Mouse (Mus musculus): Measurements from ENCODE around the gene Lurap1. TPM values are rescaled to one million over a fixed set of nuclear protein-coding genes. Genes with fewer than 3 reads are reported as not detected.

The Lurap1 gene
- polyA plus RNA-seq, 1 experiment from 2014 or later: 2.2 TPM

DNA sequence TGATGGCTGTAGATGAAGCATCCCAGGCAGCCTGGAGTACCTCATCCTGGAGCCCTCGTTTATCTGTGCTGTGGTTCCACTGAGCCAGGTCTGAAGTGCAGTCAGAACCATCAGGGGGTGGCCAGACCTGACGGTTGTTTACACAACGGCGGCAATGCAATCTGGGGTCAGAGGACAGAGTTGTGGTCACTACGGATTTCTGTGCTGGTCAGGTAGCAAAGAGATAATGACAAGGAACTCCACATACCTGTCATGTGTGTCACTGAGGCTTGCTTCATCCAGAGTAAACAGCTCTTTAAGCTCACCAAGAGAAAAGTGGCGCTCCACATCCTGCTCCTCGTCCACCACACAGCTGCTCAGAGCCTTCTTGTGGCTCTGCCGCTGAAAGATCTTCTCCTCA is 53.9 kb downstream of the Lurap1 start:
- Histone ChIP-seq H3K27me3 (no peaks in the 10 kb centered on the region), H3K27ac (no peak overlapping the region), H3K36me3 (peaks cover 73% of the 10 kb centered on the region), H3K4me3 (no peak overlapping the region), H3K4me1 (replicated peaks) (no peaks in the 10 kb centered on the region), H3K9me3 (replicated peaks) (no peaks in the 10 kb centered on the region), H3K9ac (no peak overlapping the region), H3K4me2 (no peak overlapping the region)
- no peak for ATAC-seq (replicated peaks; ENCODE audit: insufficient number of reproducible peaks, insufficient read depth, low FRiP score, low read depth)
- WGBS: 76% methylated on average over 8 of the region's 8 CpGs

GRCm38 (mm10) chr4:116096291-116096690 is 54.8 kb downstream of the Lurap1 start:
- no peak overlapping the region for H3K4me2 ChIP-seq
- H3K36me3 ChIP-seq: peaks cover 78% of the 10 kb centered on the region
- H3K9me3 ChIP-seq (replicated peaks): no peaks in the 10 kb centered on the region
- no peaks in the 10 kb centered on the region for H3K4me1 ChIP-seq (replicated peaks)
- no peaks in the 10 kb centered on the region for H3K27me3 ChIP-seq
- no peak overlapping the region for H3K27ac ChIP-seq
- WGBS: 87% methylated on average over 10 of the region's 10 CpGs
- H3K4me3 ChIP-seq: no peak overlapping the region
- no peak for ATAC-seq (replicated peaks; ENCODE audit: insufficient number of reproducible peaks, insufficient read depth, low FRiP score, low read depth)
- no peak overlapping the region for H3K9ac ChIP-seq

DNA sequence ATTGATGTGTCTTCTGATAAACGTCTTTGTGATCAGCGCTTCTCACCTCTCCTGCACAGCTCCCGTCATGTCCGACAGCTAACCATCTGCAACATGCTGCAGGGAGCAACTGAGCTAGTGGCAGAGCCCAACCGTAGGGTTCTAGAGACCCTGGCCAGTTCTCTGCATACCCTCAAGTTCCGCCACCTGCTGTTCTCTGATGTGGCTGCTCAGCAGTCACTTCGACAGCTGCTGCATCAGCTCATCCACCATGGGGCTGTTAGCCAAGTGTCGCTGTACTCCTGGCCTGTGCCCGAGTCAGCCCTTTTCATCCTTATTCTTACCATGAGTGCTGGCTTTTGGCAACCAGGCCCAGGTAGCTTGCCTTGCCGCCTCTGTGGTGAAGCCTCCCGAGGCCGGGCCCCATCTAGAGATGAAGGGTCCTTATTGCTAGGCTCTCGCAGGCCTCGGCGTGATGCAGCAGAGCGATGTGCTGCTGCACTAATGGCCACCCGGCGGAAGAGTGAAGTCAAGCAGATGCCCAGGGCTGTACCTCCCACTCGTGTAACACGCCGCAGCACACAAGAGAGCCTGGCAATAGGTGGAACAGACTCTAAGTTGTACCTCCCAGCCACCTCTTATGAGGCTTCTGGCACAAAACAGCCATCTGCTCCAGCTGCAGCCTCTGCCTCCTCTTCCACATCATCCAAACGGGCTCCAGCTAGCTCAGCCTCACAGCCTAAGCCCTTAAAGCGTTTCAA is 62.5 kb downstream of the Lurap1 start:
- Histone ChIP-seq H3K27me3 (no peaks in the 10 kb centered on the region), H3K36me3 (peaks cover 85% of the 10 kb centered on the region), H3K4me3 (no peak overlapping the region), H3K9ac (no peak overlapping the region), H3K27ac (no peak overlapping the region), H3K4me2 (no peak overlapping the region), H3K9me3 (replicated peaks) (no peaks in the 10 kb centered on the region), H3K4me1 (replicated peaks) (no peaks in the 10 kb centered on the region)
- WGBS: 86% methylated on average over 23 of the region's 23 CpGs
- ATAC-seq (replicated peaks; ENCODE audit: insufficient number of reproducible peaks, insufficient read depth, low FRiP score, low read depth): no peak

Other genes starting within 250 kb of the Lurap1 start
- gene Dmbx1, start 211.4 kb downstream of the Lurap1 start, polyA plus RNA-seq (2015; fragmentation: Nextera tagmentation; extraction: Ambion mirVana): 0.03 and 0.04 TPM in 2 replicates
- 1.1 and 2.1 TPM in 2 replicates for gene Faah, start 133.4 kb downstream of the Lurap1 start, polyA plus RNA-seq (2015; fragmentation: Nextera tagmentation; extraction: Ambion mirVana)
- gene Nsun4, start 97.5 kb downstream of the Lurap1 start, polyA plus RNA-seq (2015; fragmentation: Nextera tagmentation; extraction: Ambion mirVana): 26.3 and 27.2 TPM in 2 replicates
- gene Uqcrh, start 76.3 kb downstream of the Lurap1 start, polyA plus RNA-seq (2015; fragmentation: Nextera tagmentation; extraction: Ambion mirVana): 997 and 1,210 TPM in 2 replicates
- gene Lrrc41, start 76.1 kb downstream of the Lurap1 start, polyA plus RNA-seq (2015; fragmentation: Nextera tagmentation; extraction: Ambion mirVana): 44.1 and 56.7 TPM in 2 replicates
- gene Rad54l, start 27.6 kb downstream of the Lurap1 start, polyA plus RNA-seq (2015; fragmentation: Nextera tagmentation; extraction: Ambion mirVana): 15.5 and 17.9 TPM in 2 replicates
- gene Pomgnt1, start 27.5 kb downstream of the Lurap1 start, polyA plus RNA-seq (2015; fragmentation: Nextera tagmentation; extraction: Ambion mirVana): 54.6 and 62.0 TPM in 2 replicates
- gene Tspan1, start 16.3 kb upstream of the Lurap1 start, polyA plus RNA-seq (2015; fragmentation: Nextera tagmentation; extraction: Ambion mirVana): 0.94 and 2.3 TPM in 2 replicates
- not detected in 2 replicates for gene 1700042G07Rik, start 22.0 kb upstream of the Lurap1 start, polyA plus RNA-seq (2015; fragmentation: Nextera tagmentation; extraction: Ambion mirVana)
- not detected in 2 replicates for gene Gm49337, start 22.0 kb upstream of the Lurap1 start, polyA plus RNA-seq (2015; fragmentation: Nextera tagmentation; extraction: Ambion mirVana)
- gene Pik3r3, start 70.3 kb upstream of the Lurap1 start, polyA plus RNA-seq (2015; fragmentation: Nextera tagmentation; extraction: Ambion mirVana): 9.9 and 10.8 TPM in 2 replicates

Data from heart, embryonic 15.5 days (tissue).